In the genomic region with DNA sequence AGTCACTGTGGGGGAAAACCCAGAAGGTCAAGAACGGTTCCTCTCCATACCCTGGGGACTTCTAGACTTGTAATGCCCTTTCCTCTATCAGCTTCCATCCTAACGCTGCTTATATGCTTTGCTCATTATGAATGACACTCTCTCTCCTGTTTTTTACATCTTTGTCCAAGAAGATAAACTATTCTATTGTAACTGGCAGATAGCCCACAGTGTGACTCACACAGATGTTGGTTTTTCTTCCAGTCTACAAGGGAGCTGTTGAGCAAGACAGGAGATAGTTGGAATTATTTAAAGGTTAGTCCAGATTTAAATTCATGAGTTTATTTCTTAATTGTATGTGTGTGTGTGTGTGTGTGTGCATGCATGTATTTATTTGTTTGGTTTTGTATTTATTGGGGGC, we compare ENCODE assay signal across 29 mouse cellular contexts.
DNase-seq lines count a peak whose midpoint lies in the region; ATAC-seq and TF ChIP-seq lines count a peak whose summit lies in the region.
"Had no signal": no experiment of that assay in that cellular context is flagged by ENCODE, and none has a peak within 500 bp of the region (broad histone marks: within the 10 kb centered on the region; RNA-seq: fewer than 3 reads in every experiment).

No protein-coding gene starts in this region.

- H3K4me1 ChIP-seq in heart, embryonic 15.5 days (replicated peaks), result no peaks in the 10 kb centered on the region
- H3K4me1 ChIP-seq: embryonic facial prominence, embryonic 15.5 days; forebrain, embryonic 13.5 days; limb, embryonic 13.5 days; megakaryocyte, embryonic 14.5 days; midbrain, embryonic 12.5 days; neural tube, embryonic 12.5 days had no signal

- no peak overlapping the region for H3ac ChIP-seq in C2C12 (ENCODE audit: control insufficient read depth, insufficient read length, low read depth)

- H3K9me3 ChIP-seq in heart, embryonic 15.5 days (replicated peaks), result no peaks in the 10 kb centered on the region
- H3K9me3 ChIP-seq: embryonic facial prominence, embryonic 15.5 days; forebrain, embryonic 13.5 days; G1E; limb, embryonic 13.5 days; megakaryocyte, embryonic 14.5 days; midbrain, embryonic 12.5 days; neural tube, embryonic 12.5 days had no signal

- no peaks in the 10 kb centered on the region for H3K79me3 ChIP-seq in C2C12 (ENCODE audit: low read depth)

- no peak overlapping the region for H3K4me2 ChIP-seq in heart, embryonic 15.5 days
- H3K4me2 ChIP-seq: embryonic facial prominence, embryonic 15.5 days; forebrain, embryonic 13.5 days; hindbrain, embryonic 14.5 days; limb, embryonic 13.5 days; liver, embryonic 11.5 days; midbrain, embryonic 12.5 days; neural tube, embryonic 12.5 days had no signal

- peak; percentile 43; the same call in 1 of the 2 replicates for ATAC-seq in heart, embryonic 15.5 days (replicated peaks; ENCODE audit: insufficient number of reproducible peaks, insufficient read depth, low FRiP score, low read depth)
- ATAC-seq in erythroblast, adult 5-6 weeks (replicated peaks; ENCODE audit: low FRiP score, poor library complexity, severe bottlenecking), result no peak
- ATAC-seq: forebrain, embryonic 13.5 days; intestine, postnatal 0 days had no signal

- H3K4me3 ChIP-seq in heart, embryonic 15.5 days, result no peak overlapping the region
- no peak overlapping the region for H3K4me3 ChIP-seq in C2C12 (ENCODE audit: insufficient read depth, poor library complexity, severe bottlenecking)
- H3K4me3 ChIP-seq: embryonic facial prominence, embryonic 15.5 days; forebrain, embryonic 13.5 days; left cerebral cortex, adult 2 months; limb, embryonic 13.5 days; megakaryocyte, embryonic 14.5 days; midbrain, embryonic 12.5 days; myocyte; neural tube, embryonic 12.5 days had no signal

- intact Hi-C loops in heart, postnatal 36 days (cut with DNase I), result no loop called here

- no peaks in the 10 kb centered on the region for H3K36me3 ChIP-seq in heart, embryonic 15.5 days
- no peaks in the 10 kb centered on the region for H3K36me3 ChIP-seq in C2C12 (ENCODE audit: control insufficient read depth, insufficient read depth)
- H3K36me3 ChIP-seq: embryonic facial prominence, embryonic 15.5 days; G1E; limb, embryonic 13.5 days; midbrain, embryonic 12.5 days; neural tube, embryonic 12.5 days had no signal

- H3K27ac ChIP-seq in heart, embryonic 15.5 days, result no peak overlapping the region
- H3K27ac ChIP-seq: embryonic facial prominence, embryonic 15.5 days; forebrain, embryonic 13.5 days; hindbrain, embryonic 14.5 days; left cerebral cortex, adult 2 months; limb, embryonic 13.5 days; midbrain, embryonic 12.5 days; neural tube, embryonic 12.5 days; stomach, postnatal 0 days had no signal

- no peak for DNase-seq in heart, postnatal 36 days
- DNase-seq in NIH3T3 (ENCODE audit: low read depth), result peak; percentile 46
- DNase-seq in adrenal gland, postnatal 36 days, result peak; percentile 8 to 30
- DNase-seq in cerebellum, adult 9-10 months, result no peak
- DNase-seq: B cell, adult 2 months; cerebellum, adult 11 months; cerebellum, adult 9-11 months; gastrocnemius, postnatal 14 days; kidney, adult 9 months; kidney, postnatal 25 days; lung, postnatal 4 days; right cerebral cortex, adult 18-20 months; spleen, adult 18-20 months had no signal

- no peak for TF ChIP-seq CTCF in C2C12 (IDR thresholded peaks at IDR 0.05; ENCODE audit: control insufficient read depth, insufficient read depth, insufficient read length)

- H3K27me3 ChIP-seq in heart, embryonic 15.5 days, result no peaks in the 10 kb centered on the region
- H3K27me3 ChIP-seq in C2C12 (ENCODE audit: control insufficient read depth, insufficient read depth, insufficient read length), result no peaks in the 10 kb centered on the region
- H3K27me3 ChIP-seq: embryonic facial prominence, embryonic 15.5 days; forebrain, embryonic 13.5 days; limb, embryonic 13.5 days; megakaryocyte, embryonic 14.5 days; midbrain, embryonic 12.5 days; neural tube, embryonic 12.5 days had no signal

- no peak overlapping the region for H3K9ac ChIP-seq in heart, embryonic 15.5 days
- H3K9ac ChIP-seq: embryonic facial prominence, embryonic 15.5 days; forebrain, embryonic 13.5 days; hindbrain, embryonic 14.5 days; limb, embryonic 13.5 days; midbrain, embryonic 12.5 days; neural tube, embryonic 12.5 days had no signal

- WGBS in heart, embryonic 15.5 days, result 36% methylated on average over 2 of the region's 2 CpGs

- H3K79me2 ChIP-seq in C2C12 (ENCODE audit: control insufficient read depth, insufficient read depth), result no peaks in the 10 kb centered on the region

TF ChIP-seq in C2C12, 6 proteins besides CTCF, POLR2A, EP300 and RAD21:
- TF ChIP-seq CEBPB (IDR thresholded peaks at IDR 0.05; ENCODE audit: low read depth), result peak; percentile 41
- TF ChIP-seq MYOG (IDR thresholded peaks at IDR 0.05; ENCODE audit: control insufficient read depth, extremely low read depth, insufficient read length), result no peak
TF ChIP-seq in C2C12: peak in this region for 1.

Comparison
In these comparisons a context has a peak if more than half of its experiments do, and no peak if none do; other contexts are left out.
1. DNase-seq: peak in NIH3T3 (single experiment) and adrenal gland, postnatal 36 days (2 of 2); none in heart, postnatal 36 days (0 of 2) and cerebellum, adult 9-10 months (single experiment).